Mouse (Mus musculus): ENCODE measurements around the gene Lrba. TPM values are rescaled to one million over a fixed set of nuclear protein-coding genes. Genes with fewer than 3 reads are reported as not detected.

The Lrba gene
- total and polyA plus RNA-seq, 2 experiments from 2014 or later = 1.6 to 18.5 TPM

- Histone ChIP-seq H3K36me3 (ENCODE audit: insufficient read depth) (no peaks in the 10 kb centered on the region), H3K27me3 (ENCODE audit: insufficient read depth, low read length) (no peaks in the 10 kb centered on the region), H3K9me3 (ENCODE audit: low read length) (no peaks in the 10 kb centered on the region), H3K4me3 (ENCODE audit: low read depth, low read length) (no peak overlapping the region), H3K27ac (ENCODE audit: low read depth, low read length) (no peak overlapping the region), H3K4me1 (ENCODE audit: insufficient read depth) (peaks cover 5% of the 10 kb centered on the region; the same call in 1 of the 2 replicates), H3K9ac (no peak overlapping the region), H3K4me2 (ENCODE audit: low read depth) (no peak overlapping the region)
- 59% methylated on average over 6 of the region's 6 CpGs for WGBS
- TF ChIP-seq CTCF (IDR thresholded peaks at IDR 0.05; ENCODE audit: low read depth) = no peak
- peak; percentile 47 for ATAC-seq
- DNase-seq = no peak
Observed at GRCm38 (mm10) chr3:86775444-86775828, 551.0 kb downstream of the Lrba start.

GRCm38 (mm10) chr3:86779704-86780103 lies 555.2 kb downstream of the Lrba start:
- no peak overlapping the region for H3K9ac ChIP-seq
- no peaks in the 10 kb centered on the region for H3K27me3 ChIP-seq (ENCODE audit: insufficient read depth, low read length)
- DNase-seq = no peak
- TF ChIP-seq CTCF (IDR thresholded peaks at IDR 0.05; ENCODE audit: low read depth) = peak; percentile 40
- no peak overlapping the region for H3K4me2 ChIP-seq (ENCODE audit: low read depth)
- no peaks in the 10 kb centered on the region for H3K9me3 ChIP-seq (ENCODE audit: low read length)
- H3K4me3 ChIP-seq (ENCODE audit: low read depth, low read length) = no peak overlapping the region
- no peak overlapping the region for H3K27ac ChIP-seq (ENCODE audit: low read depth, low read length)
- H3K36me3 ChIP-seq (ENCODE audit: insufficient read depth) = 0 out of 2 replicates have a peak, but pooled peaks cover 4% of the 10 kb centered on the region
- WGBS = 74% methylated on average over 4 of the region's 4 CpGs
- peaks cover 3% of the 10 kb centered on the region; the same call in 1 of the 2 replicates for H3K4me1 ChIP-seq (ENCODE audit: insufficient read depth)
- ATAC-seq = no peak

GRCm38 (mm10) chr3:86784051-86784450 lies 559.6 kb downstream of the Lrba start:
- DNase-seq (peak; percentile 61), ATAC-seq (peak; percentile 38; the same call in 1 of the 2 replicates)
- TF ChIP-seq CTCF (IDR thresholded peaks at IDR 0.05; ENCODE audit: low read depth) = no peak

GRCm38 (mm10) chr3:86784930-86785329 lies 560.5 kb downstream of the Lrba start:
- H3K4me1 ChIP-seq (ENCODE audit: insufficient read depth) = peaks cover 4% of the 10 kb centered on the region; the same call in 1 of the 2 replicates

More at GRCm38 (mm10) chr3:86784051-86784450, 559.6 kb downstream of the Lrba start:
- Histone ChIP-seq H3K4me1 (ENCODE audit: insufficient read depth) (peaks cover 4% of the 10 kb centered on the region; the same call in 1 of the 2 replicates), H3K36me3 (ENCODE audit: insufficient read depth) (peaks cover 29% of the 10 kb centered on the region), H3K4me3 (ENCODE audit: low read depth, low read length) (no peak overlapping the region), H3K4me2 (ENCODE audit: low read depth) (no peak overlapping the region), H3K27ac (ENCODE audit: low read depth, low read length) (no peak overlapping the region), H3K9me3 (ENCODE audit: low read length) (no peaks in the 10 kb centered on the region), H3K27me3 (ENCODE audit: insufficient read depth, low read length) (no peaks in the 10 kb centered on the region), H3K9ac (no peak overlapping the region)
- WGBS = 61% methylated on average over 3 of the region's 3 CpGs

GRCm38 (mm10) chr3:86786280-86786679 lies 561.8 kb downstream of the Lrba start:
- peak overlapping the region; percentile 36; the same call in 1 of the 2 replicates for H3K27ac ChIP-seq (ENCODE audit: low read depth, low read length)
- no peak overlapping the region for H3K4me2 ChIP-seq (ENCODE audit: low read depth)
- no peak for ATAC-seq
- no peaks in the 10 kb centered on the region for H3K9me3 ChIP-seq (ENCODE audit: low read length)
- peaks cover 43% of the 10 kb centered on the region for H3K36me3 ChIP-seq (ENCODE audit: insufficient read depth)
- no peak overlapping the region for H3K4me3 ChIP-seq (ENCODE audit: low read depth, low read length)
- H3K9ac ChIP-seq = no peak overlapping the region
- DNase-seq = no peak
- H3K4me1 ChIP-seq (ENCODE audit: insufficient read depth) = peaks cover 4% of the 10 kb centered on the region; the same call in 1 of the 2 replicates
- no peak for TF ChIP-seq CTCF (IDR thresholded peaks at IDR 0.05; ENCODE audit: low read depth)
- no peaks in the 10 kb centered on the region for H3K27me3 ChIP-seq (ENCODE audit: insufficient read depth, low read length)
- 63% methylated on average over 12 of the region's 12 CpGs for WGBS

More at GRCm38 (mm10) chr3:86784930-86785329, 560.5 kb downstream of the Lrba start:
- H3K9ac ChIP-seq = no peak overlapping the region
- peaks cover 35% of the 10 kb centered on the region for H3K36me3 ChIP-seq (ENCODE audit: insufficient read depth)
- no peaks in the 10 kb centered on the region for H3K27me3 ChIP-seq (ENCODE audit: insufficient read depth, low read length)
- no peaks in the 10 kb centered on the region for H3K9me3 ChIP-seq (ENCODE audit: low read length)
- no peak overlapping the region for H3K4me2 ChIP-seq (ENCODE audit: low read depth)
- no peak overlapping the region for H3K27ac ChIP-seq (ENCODE audit: low read depth, low read length)
- DNase-seq (no peak), ATAC-seq (no peak)
- H3K4me3 ChIP-seq (ENCODE audit: low read depth, low read length) = no peak overlapping the region
- no peak for TF ChIP-seq CTCF (IDR thresholded peaks at IDR 0.05; ENCODE audit: low read depth)
- WGBS = 75% methylated on average over 11 of the region's 11 CpGs

GRCm38 (mm10) chr3:86786845-86787351 lies 562.4 kb downstream of the Lrba start:
- H3K36me3 ChIP-seq (ENCODE audit: insufficient read depth) = peaks cover 47% of the 10 kb centered on the region
- 0 out of 2 replicates have a peak overlapping the region, but pooled peaks have one; percentile 10 for H3K9ac ChIP-seq

GRCm38 (mm10) chr3:86787423-86788123 lies 563.1 kb downstream of the Lrba start:
- Histone ChIP-seq H3K4me3 (ENCODE audit: low read depth, low read length) (no peak overlapping the region), H3K4me2 (ENCODE audit: low read depth) (no peak overlapping the region), H3K4me1 (ENCODE audit: insufficient read depth) (peaks cover 4% of the 10 kb centered on the region; the same call in 1 of the 2 replicates), H3K9ac (0 out of 2 replicates have a peak overlapping the region, but pooled peaks have one; percentile 10), H3K27me3 (ENCODE audit: insufficient read depth, low read length) (no peaks in the 10 kb centered on the region), H3K27ac (ENCODE audit: low read depth, low read length) (peak overlapping the region; percentile 62), H3K9me3 (ENCODE audit: low read length) (no peaks in the 10 kb centered on the region), H3K36me3 (ENCODE audit: insufficient read depth) (peaks cover 54% of the 10 kb centered on the region)
- 75% methylated on average over 10 of the region's 10 CpGs for WGBS
- no peak for TF ChIP-seq CTCF (IDR thresholded peaks at IDR 0.05; ENCODE audit: low read depth)
- ATAC-seq (no peak), DNase-seq (no peak)

More at GRCm38 (mm10) chr3:86786845-86787351, 562.4 kb downstream of the Lrba start:
- Histone ChIP-seq H3K27me3 (ENCODE audit: insufficient read depth, low read length) (no peaks in the 10 kb centered on the region), H3K4me1 (ENCODE audit: insufficient read depth) (peaks cover 4% of the 10 kb centered on the region; the same call in 1 of the 2 replicates), H3K4me3 (ENCODE audit: low read depth, low read length) (no peak overlapping the region), H3K9me3 (ENCODE audit: low read length) (no peaks in the 10 kb centered on the region), H3K4me2 (ENCODE audit: low read depth) (no peak overlapping the region), H3K27ac (ENCODE audit: low read depth, low read length) (peak overlapping the region; percentile 62; the same call in 1 of the 2 replicates)
- peak; percentile 76 for DNase-seq
- no peak for TF ChIP-seq CTCF (IDR thresholded peaks at IDR 0.05; ENCODE audit: low read depth)
- 34% methylated on average over 11 of the region's 11 CpGs for WGBS
- peak; percentile 90 for ATAC-seq

All from forebrain, postnatal 0 days (tissue).